Mouse (Mus musculus): ENCODE data around the gene C1qc.

DNA sequence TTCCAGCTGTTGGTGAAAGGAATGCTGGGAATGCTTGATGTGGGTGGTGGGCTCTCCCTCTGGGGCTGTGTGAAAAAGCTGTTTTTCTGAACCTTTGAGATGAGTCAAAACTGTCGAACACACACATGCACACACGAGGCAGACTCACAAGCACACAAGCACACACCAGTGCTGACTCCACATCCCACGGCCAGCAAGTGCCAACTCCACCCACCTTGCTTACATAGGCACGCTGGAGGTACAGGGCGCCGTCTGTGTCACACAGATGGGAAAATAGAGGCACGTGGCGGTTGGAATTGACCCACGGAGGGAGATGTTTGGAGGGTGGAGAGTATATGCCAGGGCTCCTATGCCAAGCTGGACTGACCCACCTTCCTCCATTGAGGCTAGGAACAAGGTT lies 18.9 kb upstream of the C1qc start:
- TF ChIP-seq CTCF (IDR thresholded peaks at IDR 0.05; ENCODE audit: extremely low read depth, insufficient read length, insufficient replicate concordance, low read depth, low read length) (no peak), POLR2A (IDR thresholded peaks at IDR 0.05; ENCODE audit: low read depth, low read length) (no peak)

Measured in small intestine, adult 2 months (tissue).